Mouse (Mus musculus): Measurements from ENCODE around the gene Flnb. TPM values are rescaled to one million over a fixed set of nuclear protein-coding genes. Genes with fewer than 3 reads are reported as not detected.

The Flnb gene
- total and polyA plus RNA-seq, 2 experiments from 2014 or later: 4.2 to 32.7 TPM

- no peaks in the 10 kb centered on the region for H3K27me3 ChIP-seq (ENCODE audit: insufficient read depth, low read length)
- 83% methylated on average over 3 of the region's 3 CpGs for WGBS
- no peak overlapping the region for H3K4me3 ChIP-seq (ENCODE audit: low read length)
- ATAC-seq (no peak), DNase-seq (ENCODE audit: low spot score) (no peak)
- no peak for TF ChIP-seq CTCF (IDR thresholded peaks at IDR 0.05; ENCODE audit: low read depth)
- H3K9me3 ChIP-seq (ENCODE audit: low read length): no peaks in the 10 kb centered on the region
- no peaks in the 10 kb centered on the region for H3K36me3 ChIP-seq (ENCODE audit: insufficient read depth, low read length)
- no peak overlapping the region for H3K27ac ChIP-seq
- H3K4me1 ChIP-seq (ENCODE audit: insufficient read depth, low read length): no peaks in the 10 kb centered on the region
- no peak overlapping the region for H3K9ac ChIP-seq (replicated peaks; ENCODE audit: low read length)
- H3K4me2 ChIP-seq (ENCODE audit: low read depth, low read length): no peak overlapping the region
Measured at GRCm38 (mm10) chr14:7989961-7990360, 172.2 kb downstream of the Flnb start.

GRCm38 (mm10) chr14:7991108-7991776 lies 173.5 kb downstream of the Flnb start:
- Histone ChIP-seq H3K27ac (no peak overlapping the region), H3K4me2 (ENCODE audit: low read depth, low read length) (no peak overlapping the region), H3K36me3 (ENCODE audit: insufficient read depth, low read length) (no peaks in the 10 kb centered on the region), H3K9me3 (ENCODE audit: low read length) (no peaks in the 10 kb centered on the region), H3K4me1 (ENCODE audit: insufficient read depth, low read length) (no peaks in the 10 kb centered on the region), H3K27me3 (ENCODE audit: insufficient read depth, low read length) (no peaks in the 10 kb centered on the region), H3K9ac (replicated peaks; ENCODE audit: low read length) (no peak overlapping the region), H3K4me3 (ENCODE audit: low read length) (no peak overlapping the region)
- no peak for ATAC-seq
- no peak for DNase-seq (ENCODE audit: low spot score)
- WGBS: 72% methylated on average over 5 of the region's 5 CpGs
- TF ChIP-seq CTCF (IDR thresholded peaks at IDR 0.05; ENCODE audit: low read depth): no peak

GRCm38 (mm10) chr14:7992158-7992557 lies 174.4 kb downstream of the Flnb start:
- no peak overlapping the region for H3K27ac ChIP-seq
- WGBS: 69% methylated on average over 6 of the region's 6 CpGs
- ATAC-seq (no peak), DNase-seq (ENCODE audit: low spot score) (no peak)
- 0 out of 2 replicates have a peak, but pooled peaks cover 3% of the 10 kb centered on the region for H3K4me1 ChIP-seq (ENCODE audit: insufficient read depth, low read length)
- no peak overlapping the region for H3K4me2 ChIP-seq (ENCODE audit: low read depth, low read length)
- H3K4me3 ChIP-seq (ENCODE audit: low read length): no peak overlapping the region
- H3K9ac ChIP-seq (replicated peaks; ENCODE audit: low read length): no peak overlapping the region
- H3K36me3 ChIP-seq (ENCODE audit: insufficient read depth, low read length): no peaks in the 10 kb centered on the region
- no peaks in the 10 kb centered on the region for H3K9me3 ChIP-seq (ENCODE audit: low read length)
- TF ChIP-seq CTCF (IDR thresholded peaks at IDR 0.05; ENCODE audit: low read depth): no peak
- H3K27me3 ChIP-seq (ENCODE audit: insufficient read depth, low read length): no peaks in the 10 kb centered on the region

- peak; percentile 56 for TF ChIP-seq CTCF (IDR thresholded peaks at IDR 0.05; ENCODE audit: low read depth)
- no peak within 1 kb of the TSS for H3K4me3 ChIP-seq (ENCODE audit: low read length)
- 0 out of 2 replicates have a peak, but pooled peaks cover 3% of the 10 kb centered on the region for H3K4me1 ChIP-seq (ENCODE audit: insufficient read depth, low read length)
- peak; percentile 40 for DNase-seq (ENCODE audit: low spot score)
- no peak within 1 kb of the TSS for H3K4me2 ChIP-seq (ENCODE audit: low read depth, low read length)
- no peaks in the 10 kb centered on the region for H3K9me3 ChIP-seq (ENCODE audit: low read length)
- H3K27ac ChIP-seq: no peak within 1 kb of the TSS
- ATAC-seq: no peak
- H3K36me3 ChIP-seq (ENCODE audit: insufficient read depth, low read length): no peaks in the 10 kb centered on the region
- no peak within 1 kb of the TSS for H3K9ac ChIP-seq (replicated peaks; ENCODE audit: low read length)
- 74% methylated on average over 8 of the region's 8 CpGs for WGBS
- H3K27me3 ChIP-seq (ENCODE audit: insufficient read depth, low read length): no peaks in the 10 kb centered on the region
Measured at GRCm38 (mm10) chr14:7994271-7994767, 176.6 kb downstream of the Flnb start, which contains the start of gene Dnase1l3. Gene Dnase1l3, minus strand, starts transcription at chr14:7994573.

- DNase-seq (ENCODE audit: low spot score) (peak; percentile 95), ATAC-seq (peak; percentile 84)
- H3K27ac ChIP-seq: no peak overlapping the region
- H3K4me3 ChIP-seq (ENCODE audit: low read length): 0 out of 2 replicates have a peak overlapping the region, but pooled peaks have one; percentile 10
- peak overlapping the region; percentile 48 for H3K4me2 ChIP-seq (ENCODE audit: low read depth, low read length)
- WGBS: 3% methylated on average over 15 of the region's 15 CpGs
- H3K27me3 ChIP-seq (ENCODE audit: insufficient read depth, low read length): peaks cover 8% of the 10 kb centered on the region; the same call in 1 of the 2 replicates
- no peaks in the 10 kb centered on the region for H3K9me3 ChIP-seq (ENCODE audit: low read length)
- no peaks in the 10 kb centered on the region for H3K36me3 ChIP-seq (ENCODE audit: insufficient read depth, low read length)
- 0 out of 2 replicates have a peak, but pooled peaks cover 3% of the 10 kb centered on the region for H3K4me1 ChIP-seq (ENCODE audit: insufficient read depth, low read length)
- H3K9ac ChIP-seq (replicated peaks; ENCODE audit: low read length): 0 out of 2 replicates have a peak overlapping the region, but pooled peaks have one; percentile 6
- TF ChIP-seq CTCF (IDR thresholded peaks at IDR 0.05; ENCODE audit: low read depth): peak; percentile 86
Measured at GRCm38 (mm10) chr14:7997255-7997696, 179.5 kb downstream of the Flnb start.

GRCm38 (mm10) chr14:7999030-7999429 lies 181.3 kb downstream of the Flnb start:
- Histone ChIP-seq H3K4me2 (ENCODE audit: low read depth, low read length) (no peak overlapping the region), H3K36me3 (ENCODE audit: insufficient read depth, low read length) (no peaks in the 10 kb centered on the region), H3K4me1 (ENCODE audit: insufficient read depth, low read length) (0 out of 2 replicates have a peak, but pooled peaks cover 3% of the 10 kb centered on the region), H3K9ac (replicated peaks; ENCODE audit: low read length) (no peak overlapping the region), H3K4me3 (ENCODE audit: low read length) (no peak overlapping the region), H3K9me3 (ENCODE audit: low read length) (no peaks in the 10 kb centered on the region), H3K27ac (no peak overlapping the region), H3K27me3 (ENCODE audit: insufficient read depth, low read length) (peaks cover 8% of the 10 kb centered on the region; the same call in 1 of the 2 replicates)
- WGBS: 84% methylated on average over 3 of the region's 3 CpGs
- DNase-seq (ENCODE audit: low spot score) (no peak), ATAC-seq (no peak)
- no peak for TF ChIP-seq CTCF (IDR thresholded peaks at IDR 0.05; ENCODE audit: low read depth)

- WGBS: 82% methylated on average over 5 of the region's 5 CpGs
- Histone ChIP-seq H3K4me1 (ENCODE audit: insufficient read depth, low read length) (0 out of 2 replicates have a peak, but pooled peaks cover 5% of the 10 kb centered on the region), H3K9ac (replicated peaks; ENCODE audit: low read length) (no peak overlapping the region), H3K27ac (no peak overlapping the region), H3K27me3 (ENCODE audit: insufficient read depth, low read length) (peaks cover 8% of the 10 kb centered on the region; the same call in 1 of the 2 replicates), H3K36me3 (ENCODE audit: insufficient read depth, low read length) (no peaks in the 10 kb centered on the region), H3K4me3 (ENCODE audit: low read length) (no peak overlapping the region), H3K4me2 (ENCODE audit: low read depth, low read length) (no peak overlapping the region), H3K9me3 (ENCODE audit: low read length) (no peaks in the 10 kb centered on the region)
- DNase-seq (ENCODE audit: low spot score) (no peak), ATAC-seq (no peak)
- no peak for TF ChIP-seq CTCF (IDR thresholded peaks at IDR 0.05; ENCODE audit: low read depth)
Measured at GRCm38 (mm10) chr14:7999435-7999834, 181.7 kb downstream of the Flnb start.
